Mouse (Mus musculus): ENCODE data around the gene D17Wsu92e.

GRCm38 (mm10) chr17:27793144-27793543 is 27.3 kb downstream of the D17Wsu92e start:
- TF ChIP-seq CTCF (IDR thresholded peaks at IDR 0.05; ENCODE audit: low read depth, low read length) (no peak), POLR2A (IDR thresholded peaks at IDR 0.05; ENCODE audit: borderline replicate concordance, low read depth, low read length) (no peak)

All from bone marrow macrophage, adult 2 months (primary cell).